Mouse (Mus musculus): Measurements from ENCODE around the gene Calhm3.

GRCm38 (mm10) chr19:47137051-47137581 lies 20.4 kb downstream of the Calhm3 start:
- TF ChIP-seq CTCF (IDR thresholded peaks at IDR 0.05; ENCODE audit: control insufficient read depth, insufficient read depth, low read length) = no peak
- TF ChIP-seq POLR2A (IDR thresholded peaks at IDR 0.05; ENCODE audit: borderline replicate concordance, control insufficient read depth, low read depth, low read length) = peak; percentile 50; the same call in 1 of the 2 replicates

Data from bone marrow, adult 2 months (tissue).